Mouse (Mus musculus): ENCODE measurements around the gene Sox5. TPM values are rescaled to one million over a fixed set of nuclear protein-coding genes. Genes with fewer than 3 reads are reported as not detected.

Sox5 gene
- polyA plus RNA-seq, 1 experiment = 2.5 TPM

DNA sequence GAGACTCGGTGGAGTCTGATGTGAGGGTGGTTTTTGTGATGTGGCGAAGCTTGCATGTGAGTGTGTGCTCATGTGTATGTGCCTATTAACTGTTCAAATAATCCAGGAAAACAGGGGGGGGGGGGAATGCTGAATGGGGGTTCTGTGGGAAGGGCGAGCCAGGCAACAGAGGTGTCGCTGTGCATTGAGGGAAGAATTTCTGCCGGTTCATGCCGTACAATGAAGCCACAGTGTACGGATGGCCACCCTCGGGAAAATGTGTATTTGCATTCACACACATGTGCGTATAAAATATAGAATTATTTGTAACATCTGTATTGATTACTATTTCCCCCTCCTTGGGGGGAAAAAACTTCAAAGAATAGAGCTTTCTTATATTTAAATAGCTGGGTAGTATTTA, 699.5 kb downstream of the Sox5 start:
- 91% methylated on average over 9 of the region's 9 CpGs for WGBS
- H3K27ac ChIP-seq (ENCODE audit: insufficient read depth, low read length) = no peak overlapping the region
- TF ChIP-seq POLR2A (IDR thresholded peaks at IDR 0.05; ENCODE audit: low read depth, low read length) = no peak
- TF ChIP-seq CTCF (IDR thresholded peaks at IDR 0.05; ENCODE audit: extremely low read depth, insufficient read depth, insufficient read length, insufficient replicate concordance) = no peak

DNA sequence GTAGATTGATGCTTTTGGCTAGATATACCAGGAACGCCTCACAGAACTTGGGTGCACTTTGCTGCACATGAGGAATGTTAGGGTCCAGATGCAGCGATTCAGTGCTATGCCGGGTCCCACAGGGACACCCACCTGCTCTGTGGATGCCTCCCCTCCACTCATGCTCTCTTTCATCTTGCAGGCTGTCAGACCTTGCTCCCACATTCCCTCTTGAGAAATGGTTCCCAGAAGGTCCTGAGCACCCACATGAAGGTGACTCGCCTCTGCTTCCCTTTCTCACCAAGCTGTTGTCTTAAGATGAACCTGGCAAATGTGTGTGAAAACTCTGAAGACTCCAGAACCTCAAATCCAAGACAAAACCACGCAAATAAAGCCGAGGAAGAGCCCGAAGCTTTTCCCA, 704.0 kb downstream of the Sox5 start:
- WGBS = 88% methylated on average over 7 of the region's 7 CpGs
- Histone ChIP-seq H3K27ac (ENCODE audit: insufficient read depth, low read length) (no peak overlapping the region), H3K4me1 (ENCODE audit: control insufficient read depth, insufficient read depth, insufficient read length) (no peaks in the 10 kb centered on the region), H3K27me3 (ENCODE audit: control insufficient read depth, insufficient read depth, low read length) (no peaks in the 10 kb centered on the region), H3K4me3 (ENCODE audit: extremely low read depth, insufficient read depth, insufficient read length) (no peak overlapping the region), H3K36me3 (ENCODE audit: control insufficient read depth, insufficient read depth, low read length) (no peaks in the 10 kb centered on the region)
- DNase-seq (ENCODE audit: low read depth in 1 of 2, low spot score in 2 of 2) = no peak
- TF ChIP-seq CTCF (IDR thresholded peaks at IDR 0.05; ENCODE audit: extremely low read depth, insufficient read depth, insufficient read length, insufficient replicate concordance) (no peak), POLR2A (IDR thresholded peaks at IDR 0.05; ENCODE audit: low read depth, low read length) (no peak)

More for the DNA sequence above, 699.5 kb downstream of the Sox5 start:
- no peak for DNase-seq (ENCODE audit: low read depth in 1 of 2, low spot score in 2 of 2)
- Histone ChIP-seq H3K4me3 (ENCODE audit: extremely low read depth, insufficient read depth, insufficient read length) (no peak overlapping the region), H3K36me3 (ENCODE audit: control insufficient read depth, insufficient read depth, low read length) (no peaks in the 10 kb centered on the region), H3K4me1 (ENCODE audit: control insufficient read depth, insufficient read depth, insufficient read length) (no peaks in the 10 kb centered on the region), H3K27me3 (ENCODE audit: control insufficient read depth, insufficient read depth, low read length) (no peaks in the 10 kb centered on the region)

DNA sequence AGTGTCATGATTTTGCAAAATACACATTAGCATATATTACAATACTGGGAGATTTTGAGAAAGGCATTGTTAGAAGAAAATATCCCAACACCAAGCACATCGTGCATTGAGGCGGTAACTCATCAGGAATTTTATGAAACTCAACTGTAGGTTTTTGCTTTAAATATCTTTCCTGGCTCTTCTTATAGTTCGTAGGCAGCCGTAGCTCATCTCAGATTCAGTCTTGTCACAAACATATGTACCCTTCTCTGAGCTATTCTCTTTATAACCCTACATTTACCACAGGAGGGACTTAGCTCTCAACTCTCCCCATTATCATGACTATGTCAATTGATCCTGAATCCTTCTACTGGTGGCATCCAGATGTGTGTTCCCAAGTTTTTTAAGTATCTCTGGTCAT, 705.4 kb downstream of the Sox5 start:
- no peak for DNase-seq (ENCODE audit: low read depth in 1 of 2, low spot score in 2 of 2)
- no peaks in the 10 kb centered on the region for H3K4me1 ChIP-seq (ENCODE audit: control insufficient read depth, insufficient read depth, insufficient read length)
- H3K36me3 ChIP-seq (ENCODE audit: control insufficient read depth, insufficient read depth, low read length) = no peaks in the 10 kb centered on the region
- TF ChIP-seq POLR2A (IDR thresholded peaks at IDR 0.05; ENCODE audit: low read depth, low read length) = no peak
- TF ChIP-seq CTCF (IDR thresholded peaks at IDR 0.05; ENCODE audit: extremely low read depth, insufficient read depth, insufficient read length, insufficient replicate concordance) = no peak
- H3K27me3 ChIP-seq (ENCODE audit: control insufficient read depth, insufficient read depth, low read length) = no peaks in the 10 kb centered on the region
- H3K4me3 ChIP-seq (ENCODE audit: extremely low read depth, insufficient read depth, insufficient read length) = no peak overlapping the region
- no peak overlapping the region for H3K27ac ChIP-seq (ENCODE audit: insufficient read depth, low read length)
- WGBS = 93% methylated on average over 4 of the region's 4 CpGs

DNA sequence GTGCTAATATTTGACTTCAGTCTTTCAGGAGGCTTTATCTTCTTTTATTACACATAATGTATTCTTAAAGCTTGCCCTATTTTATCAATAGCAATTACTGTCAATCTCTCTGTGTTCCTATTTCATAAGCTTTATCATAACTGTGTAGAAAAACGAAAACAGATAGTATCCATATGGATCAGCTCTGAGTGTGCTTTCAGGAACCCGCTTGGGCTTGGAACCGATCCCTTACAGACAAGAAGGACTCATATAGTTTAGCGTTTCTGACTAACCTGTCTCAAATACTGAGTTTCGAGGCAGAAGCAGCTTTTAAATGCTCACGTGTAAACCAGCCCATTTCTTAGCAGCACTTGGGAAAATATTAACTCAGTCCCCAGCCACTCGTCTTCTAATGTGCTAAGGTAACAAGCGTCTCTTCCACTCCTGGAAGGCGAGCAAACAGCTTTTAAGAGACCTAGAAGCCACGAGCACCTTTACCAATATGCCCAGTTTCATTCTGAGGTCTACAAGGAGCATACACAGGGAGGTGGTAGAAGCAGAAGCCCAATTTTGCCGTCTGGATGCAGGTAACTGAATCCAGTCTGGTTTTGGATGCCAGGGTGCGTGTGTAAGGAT, 706.3 kb downstream of the Sox5 start:
- DNase-seq (ENCODE audit: low read depth in 1 of 2, low spot score in 2 of 2) = no peak
- Histone ChIP-seq H3K27ac (ENCODE audit: insufficient read depth, low read length) (no peak overlapping the region), H3K4me1 (ENCODE audit: control insufficient read depth, insufficient read depth, insufficient read length) (no peaks in the 10 kb centered on the region), H3K36me3 (ENCODE audit: control insufficient read depth, insufficient read depth, low read length) (no peaks in the 10 kb centered on the region), H3K4me3 (ENCODE audit: extremely low read depth, insufficient read depth, insufficient read length) (no peak overlapping the region), H3K27me3 (ENCODE audit: control insufficient read depth, insufficient read depth, low read length) (no peaks in the 10 kb centered on the region)
- no peak for TF ChIP-seq CTCF (IDR thresholded peaks at IDR 0.05; ENCODE audit: extremely low read depth, insufficient read depth, insufficient read length, insufficient replicate concordance)
- TF ChIP-seq POLR2A (IDR thresholded peaks at IDR 0.05; ENCODE audit: low read depth, low read length) = no peak
- 91% methylated on average over 12 of the region's 12 CpGs for WGBS

DNA sequence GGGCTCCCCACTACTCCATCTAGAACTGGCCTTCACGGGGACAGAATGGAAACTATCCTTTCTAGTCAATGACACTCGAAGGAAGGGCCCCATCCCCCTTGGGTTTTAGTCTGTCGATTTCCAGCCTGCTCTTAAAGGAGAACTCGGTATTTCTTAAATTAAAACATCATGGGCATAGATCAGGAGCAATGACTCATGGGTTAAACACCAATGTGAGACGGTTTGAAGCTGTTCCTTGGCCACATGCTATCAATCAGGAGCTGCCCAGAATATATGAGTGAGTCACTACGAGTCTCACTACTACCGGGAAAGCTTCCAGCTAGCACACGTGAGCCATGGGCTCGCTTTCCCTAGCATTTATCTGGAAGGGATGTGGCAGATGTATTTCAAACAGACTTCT, 707.0 kb downstream of the Sox5 start:
- Histone ChIP-seq H3K27ac (ENCODE audit: insufficient read depth, low read length) (no peak overlapping the region), H3K4me1 (ENCODE audit: control insufficient read depth, insufficient read depth, insufficient read length) (no peaks in the 10 kb centered on the region), H3K4me3 (ENCODE audit: extremely low read depth, insufficient read depth, insufficient read length) (no peak overlapping the region), H3K27me3 (ENCODE audit: control insufficient read depth, insufficient read depth, low read length) (no peaks in the 10 kb centered on the region), H3K36me3 (ENCODE audit: control insufficient read depth, insufficient read depth, low read length) (no peaks in the 10 kb centered on the region)
- WGBS = 73% methylated on average over 9 of the region's 9 CpGs
- TF ChIP-seq CTCF (IDR thresholded peaks at IDR 0.05; ENCODE audit: extremely low read depth, insufficient read depth, insufficient read length, insufficient replicate concordance) (no peak), POLR2A (IDR thresholded peaks at IDR 0.05; ENCODE audit: low read depth, low read length) (no peak)
- DNase-seq (ENCODE audit: low read depth in 1 of 2, low spot score in 2 of 2) = no peak

DNA sequence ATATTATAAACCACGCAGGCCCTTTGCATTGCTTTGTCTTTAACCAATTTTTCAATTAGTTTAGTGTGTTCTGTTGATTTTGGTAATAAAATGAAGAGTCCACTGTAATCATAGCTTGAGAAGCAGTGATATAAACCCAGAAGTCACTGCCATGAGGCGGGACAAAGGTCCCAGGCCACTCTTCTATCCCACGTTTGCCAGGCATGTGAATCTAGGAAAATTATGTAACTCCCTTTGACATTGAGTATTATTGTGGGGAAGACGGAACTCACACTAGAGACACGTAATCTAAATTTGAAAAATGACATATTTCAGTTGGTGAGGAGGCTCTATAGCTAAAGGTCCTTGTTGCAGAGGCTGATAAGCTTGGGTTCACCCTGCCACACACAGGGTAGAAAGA, 711.3 kb downstream of the Sox5 start:
- Histone ChIP-seq H3K27me3 (ENCODE audit: control insufficient read depth, insufficient read depth, low read length) (no peaks in the 10 kb centered on the region), H3K4me3 (ENCODE audit: extremely low read depth, insufficient read depth, insufficient read length) (no peak overlapping the region), H3K4me1 (ENCODE audit: control insufficient read depth, insufficient read depth, insufficient read length) (no peaks in the 10 kb centered on the region), H3K36me3 (ENCODE audit: control insufficient read depth, insufficient read depth, low read length) (no peaks in the 10 kb centered on the region), H3K27ac (ENCODE audit: insufficient read depth, low read length) (no peak overlapping the region)
- 86% methylated on average over 5 of the region's 5 CpGs for WGBS
- no peak for DNase-seq (ENCODE audit: low read depth in 1 of 2, low spot score in 2 of 2)
- no peak for TF ChIP-seq CTCF (IDR thresholded peaks at IDR 0.05; ENCODE audit: extremely low read depth, insufficient read depth, insufficient read length, insufficient replicate concordance)
- no peak for TF ChIP-seq POLR2A (IDR thresholded peaks at IDR 0.05; ENCODE audit: low read depth, low read length)

DNA sequence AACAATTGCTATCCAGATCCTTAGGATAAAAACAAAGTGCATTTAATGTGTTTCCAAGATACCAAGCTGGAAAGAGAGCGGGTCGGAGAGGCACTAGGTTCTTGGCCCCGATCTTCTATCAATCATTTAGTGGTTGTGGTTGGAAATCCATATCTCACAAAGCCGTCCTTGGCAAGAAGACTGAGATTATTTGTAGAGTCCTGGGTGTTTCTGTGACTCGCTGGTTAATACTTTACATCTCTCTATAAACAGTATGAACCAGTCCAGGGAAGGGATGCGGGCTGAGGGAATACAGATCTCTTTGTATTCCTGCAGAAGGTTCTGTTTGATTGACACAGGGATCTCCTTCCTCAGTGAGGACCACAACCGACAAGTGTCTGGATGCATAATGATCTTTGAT, 714.3 kb downstream of the Sox5 start:
- Histone ChIP-seq H3K27ac (ENCODE audit: insufficient read depth, low read length) (no peak overlapping the region), H3K4me1 (ENCODE audit: control insufficient read depth, insufficient read depth, insufficient read length) (no peaks in the 10 kb centered on the region), H3K4me3 (ENCODE audit: extremely low read depth, insufficient read depth, insufficient read length) (no peak overlapping the region), H3K36me3 (ENCODE audit: control insufficient read depth, insufficient read depth, low read length) (no peaks in the 10 kb centered on the region), H3K27me3 (ENCODE audit: control insufficient read depth, insufficient read depth, low read length) (no peaks in the 10 kb centered on the region)
- DNase-seq (ENCODE audit: low read depth in 1 of 2, low spot score in 2 of 2) = no peak
- 86% methylated on average over 7 of the region's 7 CpGs for WGBS
- TF ChIP-seq POLR2A (IDR thresholded peaks at IDR 0.05; ENCODE audit: low read depth, low read length) (no peak), CTCF (IDR thresholded peaks at IDR 0.05; ENCODE audit: extremely low read depth, insufficient read depth, insufficient read length, insufficient replicate concordance) (no peak)

Measured in spleen, adult 2 months (tissue).